Mouse (Mus musculus): ENCODE measurements around the gene Tmem235.

- TF ChIP-seq POLR2A (IDR thresholded peaks at IDR 0.05; ENCODE audit: extremely low read depth, insufficient read depth, low read length): no peak
- peak; percentile 37; the same call in 1 of the 2 replicates for TF ChIP-seq CTCF (IDR thresholded peaks at IDR 0.05; ENCODE audit: low read depth, low read length)
These were observed 13.9 kb downstream of the Tmem235 start for GRCm38 (mm10) chr11:117874419-117874818.
